Mouse (Mus musculus): Measurements from ENCODE around the gene Gm14151. TPM values are rescaled to one million over a fixed set of nuclear protein-coding genes. Genes with fewer than 3 reads are reported as not detected.
"Not testable (repeated sequence)": the region's sequence is repeated elsewhere in the genome, so short reads cannot be mapped to it uniquely, and the experiment has no call there.

Gm14151 gene
- not detected for total RNA-seq (2021)

- DNase-seq (ENCODE audit: low spot score in 2 of 2); intact Hi-C loops (cut with DNase I): not testable (repeated sequence)
Observed at GRCm38 (mm10) chr2:151092250-151092649, at the start of gene Gm14151. Gene Gm14151 (minus strand): TSS chr2:151092350.

- intact Hi-C loops (cut with DNase I); DNase-seq (ENCODE audit: low spot score in 2 of 2): not testable (repeated sequence)
Observed at GRCm38 (mm10) chr2:151097945-151098344, 5.8 kb upstream of the Gm14151 start, which contains the start of gene Gm14147. Gene Gm14147 (plus strand): TSS chr2:151098245.

DNA sequence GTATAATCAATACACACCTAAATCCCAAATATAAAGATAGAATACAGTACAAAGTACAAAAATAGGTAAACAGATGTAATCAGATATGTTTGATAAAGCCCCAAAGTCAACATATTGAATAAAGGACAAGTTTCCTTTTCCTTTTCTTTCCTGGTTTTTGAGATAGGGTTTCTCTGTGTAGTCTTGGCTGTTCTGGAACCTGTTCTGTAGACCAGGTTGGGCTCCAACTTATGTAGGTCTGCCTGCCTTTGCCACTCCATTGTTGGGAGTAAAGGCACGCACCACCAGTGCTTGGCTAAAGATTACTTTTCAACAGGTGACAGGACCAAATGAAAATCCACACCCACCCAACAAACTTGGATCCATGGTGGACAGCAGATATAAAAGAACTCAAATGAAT lies 35.5 kb downstream of the Gm14151 start:
- no peak for DNase-seq (ENCODE audit: low spot score in 2 of 2)
- intact Hi-C loops (cut with DNase I), result no loop called here

- no peak for DNase-seq (ENCODE audit: low spot score in 2 of 2)
- intact Hi-C loops (cut with DNase I), result no loop called here
Observed at GRCm38 (mm10) chr2:151040411-151040810, 51.7 kb downstream of the Gm14151 start.

- no peak for DNase-seq (ENCODE audit: low spot score in 2 of 2)
- intact Hi-C loops (cut with DNase I), result no loop called here
Observed at GRCm38 (mm10) chr2:151039726-151040125, 52.4 kb downstream of the Gm14151 start.

DNA sequence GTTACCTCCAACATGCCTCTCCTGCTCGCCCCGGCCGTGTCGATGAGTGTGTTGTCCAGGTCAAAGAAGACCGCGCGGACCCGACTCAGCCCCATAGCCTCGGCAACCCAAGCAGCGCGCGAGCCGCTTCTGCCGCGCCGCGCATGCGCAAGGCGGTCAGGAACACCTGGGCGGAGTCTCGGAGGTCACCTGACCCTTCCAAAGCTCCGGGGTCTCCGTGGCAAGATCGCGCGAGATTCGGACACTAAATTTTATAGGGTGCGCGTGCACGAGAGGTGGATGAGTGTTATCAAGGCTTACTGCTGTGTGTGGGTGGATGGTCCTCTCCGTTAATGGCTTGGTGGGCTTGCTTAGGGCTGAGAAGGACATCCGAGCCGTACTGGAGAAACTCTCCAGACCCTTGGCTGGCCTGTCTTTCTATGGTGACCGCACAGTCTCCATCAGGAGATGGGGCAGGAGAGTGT lies 52.9 kb downstream of the Gm14151 start, which contains the start of the genes Ninl and Nanp:
Gene Ninl (minus strand): TSS at position 151 of the 464 bp plus-strand sequence.
Gene Nanp (minus strand): TSS at position 167 of the 464 bp plus-strand sequence.
- DNase-seq (ENCODE audit: low spot score in 2 of 2), result peak; percentile 92 to 93
- intact Hi-C loops (cut with DNase I), result no loop called here

DNA sequence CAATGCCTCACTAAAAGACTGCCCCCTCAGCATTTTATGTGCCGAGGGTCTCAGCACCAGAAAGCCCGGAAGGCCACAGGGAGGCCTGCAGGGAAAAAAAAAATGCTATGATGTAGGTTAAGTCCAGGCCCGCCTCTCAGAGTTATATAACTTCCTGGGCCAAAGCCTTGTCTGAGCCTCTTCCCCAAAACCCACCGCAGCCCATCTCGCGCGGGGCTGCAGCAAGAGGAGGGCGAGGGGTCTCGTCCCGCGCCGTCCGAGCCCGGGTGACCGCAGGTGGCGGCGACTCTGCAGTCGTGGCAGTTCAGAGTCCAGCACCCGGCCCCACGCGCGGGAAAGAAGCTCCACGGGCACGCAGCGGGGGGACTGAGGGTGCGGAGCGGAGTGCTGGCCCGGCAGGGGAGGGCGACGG lies 53.3 kb downstream of the Gm14151 start:
- DNase-seq (ENCODE audit: low spot score in 2 of 2), result no peak

DNA sequence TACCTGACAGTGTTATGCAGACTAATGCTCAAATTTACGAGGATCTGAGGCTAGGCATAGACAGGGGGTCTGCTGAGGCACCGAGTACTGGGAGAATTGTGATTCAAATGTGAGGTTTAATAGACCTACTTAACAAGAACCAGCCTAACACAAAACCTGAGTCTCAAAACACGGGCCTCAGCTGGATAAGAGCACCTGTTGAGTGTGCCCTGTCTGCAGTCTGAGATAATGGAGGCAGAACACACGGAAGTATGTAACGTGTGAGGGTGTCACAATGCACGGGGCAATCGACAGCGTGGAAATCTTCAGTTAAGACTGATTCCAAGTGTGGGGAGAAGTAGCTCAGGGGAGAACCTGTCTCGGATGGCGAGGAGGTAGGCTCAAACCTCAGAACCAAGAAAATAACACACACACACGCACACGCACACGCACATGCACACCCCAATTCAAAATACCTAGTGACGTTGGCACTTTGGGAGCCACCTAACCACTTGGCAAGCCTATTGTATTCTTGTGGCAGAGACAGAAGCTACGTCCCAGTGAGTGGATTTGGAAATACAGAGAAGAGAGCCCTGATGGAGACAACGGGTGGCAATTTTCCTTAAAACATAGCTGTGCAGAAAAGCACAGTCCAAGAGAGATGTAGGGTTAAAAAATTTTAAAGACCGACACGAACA lies 54.1 kb downstream of the Gm14151 start:
- intact Hi-C loops (cut with DNase I), result no loop called here
- peak in 1 of 2 experiments; percentile 10 for DNase-seq (ENCODE audit: low spot score in 2 of 2)

More for the DNA sequence above, 53.3 kb downstream of the Gm14151 start:
- intact Hi-C loops (cut with DNase I), result no loop called here

DNA sequence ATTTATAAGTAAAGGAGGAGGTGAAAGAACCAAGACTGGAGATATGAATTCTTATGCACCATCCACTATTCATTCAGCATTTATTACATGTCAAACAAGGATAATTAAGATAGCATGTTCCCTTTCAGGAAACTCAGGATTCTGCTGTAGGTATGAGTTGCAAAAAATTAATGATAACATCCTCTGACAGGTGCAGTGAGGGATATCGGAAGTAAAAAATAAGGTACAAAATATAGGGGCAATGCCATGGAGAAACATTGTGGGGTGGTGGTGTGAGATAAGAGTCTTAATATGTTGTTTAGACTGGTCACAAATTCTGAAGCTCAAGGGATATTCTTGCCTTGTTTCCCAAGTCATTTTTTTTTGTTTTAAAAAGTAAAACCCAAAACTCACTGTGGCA lies 54.9 kb downstream of the Gm14151 start:
- intact Hi-C loops (cut with DNase I), result no loop called here
- DNase-seq (ENCODE audit: low spot score in 2 of 2), result no peak

Other genes starting within 250 kb of the Gm14151 start
- 100 to 1,000 TPM; 296 to 337 TPM for gene Abhd12, start 187.6 kb downstream of the Gm14151 start, total RNA-seq (2021)
- 1 to 10 TPM; 1.3 to 2.2 TPM for gene Gins1, start 186.9 kb downstream of the Gm14151 start, total RNA-seq (2021)
- gene Ninl, start 53.0 kb downstream of the Gm14151 start, total RNA-seq (2021), result 1 to 10 TPM; 6.2 to 6.4 TPM
- gene Nanp, start 53.0 kb downstream of the Gm14151 start, total RNA-seq (2021), result 10 to 100 TPM; 24.2 to 26.3 TPM
- gene Gm14147, start 5.9 kb upstream of the Gm14151 start, total RNA-seq (2021), result not detected